22 mouse cellular contexts compared by ENCODE assay signal in genomic region chr13:74035776-74036175, GRCm38 (mm10). TPM values are rescaled to one million over a fixed set of nuclear protein-coding genes. Genes with fewer than 3 reads are reported as not detected.
DNase-seq lines count a peak whose midpoint lies in the region; TF ChIP-seq lines count a peak whose summit lies in the region.
"Had no signal": no experiment of that assay in that cellular context is flagged by ENCODE, and none has a peak within 500 bp of the region (broad histone marks: within the 10 kb centered on the region; RNA-seq: fewer than 3 reads in every experiment).

No protein-coding gene starts in this region.

- intact Hi-C loops in heart, postnatal 10 days (cut with DNase I), result no loop called here

- H3K4me3 ChIP-seq in layer of hippocampus, adult 2 months, result no peak overlapping the region
- H3K4me3 ChIP-seq: embryonic facial prominence, embryonic 13.5 days; embryonic facial prominence, embryonic 15.5 days; erythroblast, embryonic 14.5 days; forebrain, embryonic 10.5 days; forebrain, embryonic 12.5 days had no signal

- peak overlapping the region; percentile 40; the same call in 1 of the 2 replicates for H3K27ac ChIP-seq in layer of hippocampus, adult 2 months
- H3K27ac ChIP-seq: embryonic facial prominence, embryonic 13.5 days; embryonic facial prominence, embryonic 15.5 days; forebrain, embryonic 10.5 days; forebrain, embryonic 12.5 days had no signal

- TF ChIP-seq CTCF in layer of hippocampus, adult 2 months (conservative IDR thresholded peaks at IDR 0.05), result no peak

- DNase-seq in layer of hippocampus, adult 2 months (ENCODE audit: low spot score in 2 of 2), result no peak
- DNase-seq in layer of hippocampus, adult 18-20 months (ENCODE audit: low spot score in 2 of 2), result no peak
- DNase-seq in adrenal gland, adult 8-10 months, result peak; percentile 69
- DNase-seq in adrenal gland, postnatal 14 days, result peak; percentile 59
- peak; percentile 71 to 75 for DNase-seq in adrenal gland, postnatal 36 days
- no peak for DNase-seq in neural tube, embryonic 10.5 days (ENCODE audit: extremely low spot score, low spot score)
- DNase-seq in heart, postnatal 10 days, result no peak
- DNase-seq in thymus, postnatal 36 days, result no peak
- DNase-seq: cerebellum, adult 11 months; cerebellum, adult 18-20 months; cerebellum, adult 8-10 months; cerebellum, adult 9-11 months; cerebellum, postnatal 14 days; cerebellum, postnatal 36 days; embryo, embryonic 11 days had no signal

RNA-seq across cellular contexts. Expression of gene Cep72, which starts 26.3 kb away (rescaled TPM):
- total RNA-seq in layer of hippocampus, adult 2 months (2021), result 1 to 10 TPM in 1 of 2 experiments, under 1 TPM in 1; 0.87 to 2.7 TPM
- total RNA-seq in layer of hippocampus, adult 18-20 months (2021), result 1 to 10 TPM in 1 of 2 experiments, under 1 TPM in 1; 0.94 to 1.5 TPM
- 10 to 100 TPM in 1 of 4 experiments, 1 to 10 TPM in 3; 3.9 to 11.5 (median 7.5) TPM for total RNA-seq in adrenal gland, adult 8-10 months (2022)
- total RNA-seq in adrenal gland, postnatal 14 days (2021), result 2.9 and 4.0 TPM in 2 replicates
- total RNA-seq in adrenal gland, postnatal 36 days (2021), result 1 to 10 TPM; 4.1 to 6.5 TPM
- total RNA-seq in heart, postnatal 10 days (2021), result 1 to 10 TPM; 2.0 to 2.8 TPM

RNA-seq across cellular contexts. Expression of gene Tppp, which starts 26.6 kb away (rescaled TPM):
- total RNA-seq in layer of hippocampus, adult 2 months (2021), result 100 to 1,000 TPM; 267 to 277 TPM
- total RNA-seq in layer of hippocampus, adult 18-20 months (2021), result 100 to 1,000 TPM; 283 to 288 TPM
- total RNA-seq in adrenal gland, adult 8-10 months (2022), result 10 to 100 TPM in 3 of 4 experiments, 1 to 10 TPM in 1; 8.2 to 16.4 (median 14.6) TPM
- total RNA-seq in adrenal gland, postnatal 14 days (2021), result 8.5 and 9.9 TPM in 2 replicates
- total RNA-seq in adrenal gland, postnatal 36 days (2021), result 10 to 100 TPM; 10.1 to 14.2 TPM
- total RNA-seq in heart, postnatal 10 days (2021), result 10 to 100 TPM; 15.9 to 17.2 TPM
- total RNA-seq: common myeloid progenitor, adult 5-6 weeks; MEL had no signal

Comparison
In these comparisons a context has a peak if more than half of its experiments do, and no peak if none do; other contexts are left out.
1. DNase-seq: peak in adrenal gland, adult 8-10 months (single experiment), adrenal gland, postnatal 14 days (single experiment) and adrenal gland, postnatal 36 days (2 of 2); none in layer of hippocampus, adult 2 months (0 of 2), layer of hippocampus, adult 18-20 months (0 of 2), neural tube, embryonic 10.5 days (single experiment), heart, postnatal 10 days (0 of 2) and thymus, postnatal 36 days (0 of 2).
2. RNA of gene Tppp, which starts 26.6 kb away (total RNA-seq): 283 to 288 TPM in layer of hippocampus, adult 18-20 months and 267 to 277 TPM in layer of hippocampus, adult 2 months; 15.9 to 17.2 TPM in heart, postnatal 10 days, 8.2 to 16.4 TPM in adrenal gland, adult 8-10 months, 10.1 to 14.2 TPM in adrenal gland, postnatal 36 days and 8.5 to 9.9 TPM in adrenal gland, postnatal 14 days; every median in the first group is over 10 times any median in the second.